Mouse (Mus musculus): ENCODE data around the gene Arhgdib. TPM values are rescaled to one million over a fixed set of nuclear protein-coding genes. Genes with fewer than 3 reads are reported as not detected.

The Arhgdib gene
- polyA plus RNA-seq, 1 experiment from 2014 or later, result 17.1 TPM

Other genes with a start within 250 kb of the Arhgdib start
- gene Gucy2c, start 160.1 kb downstream of the Arhgdib start, polyA plus RNA-seq (2015; fragmentation: Nextera tagmentation; extraction: Ambion mirVana), result 0.05 TPM in 2 replicates
- 0.97 and 1.1 TPM in 2 replicates for gene Hist4h4, start 137.5 kb downstream of the Arhgdib start, polyA plus RNA-seq (2015; fragmentation: Nextera tagmentation; extraction: Ambion mirVana)
- gene H2afj, start 133.7 kb downstream of the Arhgdib start, polyA plus RNA-seq (2015; fragmentation: Nextera tagmentation; extraction: Ambion mirVana), result 120 and 132 TPM in 2 replicates
- 0.93 and 1.1 TPM in 2 replicates for gene BC049715, start 114.3 kb downstream of the Arhgdib start, polyA plus RNA-seq (2015; fragmentation: Nextera tagmentation; extraction: Ambion mirVana)
- 79.0 and 82.5 TPM in 2 replicates for gene Wbp11, start 113.7 kb downstream of the Arhgdib start, polyA plus RNA-seq (2015; fragmentation: Nextera tagmentation; extraction: Ambion mirVana)
- 0.18 TPM in 1 of 2 replicates, not detected in the other for gene Smco3, start 106.4 kb downstream of the Arhgdib start, polyA plus RNA-seq (2015; fragmentation: Nextera tagmentation; extraction: Ambion mirVana)
- gene Art4, start 84.2 kb downstream of the Arhgdib start, polyA plus RNA-seq (2015; fragmentation: Nextera tagmentation; extraction: Ambion mirVana), result 0.06 TPM in 1 of 2 replicates, not detected in the other
- 7.2 and 8.8 TPM in 2 replicates for gene Mgp, start 66.1 kb downstream of the Arhgdib start, polyA plus RNA-seq (2015; fragmentation: Nextera tagmentation; extraction: Ambion mirVana)
- 0.18 and 0.66 TPM in 2 replicates for gene Erp27, start 19.7 kb downstream of the Arhgdib start, polyA plus RNA-seq (2015; fragmentation: Nextera tagmentation; extraction: Ambion mirVana)
- gene Pde6h, start 18.1 kb downstream of the Arhgdib start, polyA plus RNA-seq (2015; fragmentation: Nextera tagmentation; extraction: Ambion mirVana), result not detected in 2 replicates
- 4.6 and 5.8 TPM in 2 replicates for gene Rerg, start 228.6 kb upstream of the Arhgdib start, polyA plus RNA-seq (2015; fragmentation: Nextera tagmentation; extraction: Ambion mirVana)